Mouse (Mus musculus): Measurements from ENCODE around the gene Tbc1d25.

Gene Tbc1d25

GRCm38 (mm10) chrX:8175504-8176385 is at the start of gene Tbc1d25:
Tbc1d25 (minus strand) TSS chrX:8176181.
- peak; percentile 79 to 83 for DNase-seq

DNA sequence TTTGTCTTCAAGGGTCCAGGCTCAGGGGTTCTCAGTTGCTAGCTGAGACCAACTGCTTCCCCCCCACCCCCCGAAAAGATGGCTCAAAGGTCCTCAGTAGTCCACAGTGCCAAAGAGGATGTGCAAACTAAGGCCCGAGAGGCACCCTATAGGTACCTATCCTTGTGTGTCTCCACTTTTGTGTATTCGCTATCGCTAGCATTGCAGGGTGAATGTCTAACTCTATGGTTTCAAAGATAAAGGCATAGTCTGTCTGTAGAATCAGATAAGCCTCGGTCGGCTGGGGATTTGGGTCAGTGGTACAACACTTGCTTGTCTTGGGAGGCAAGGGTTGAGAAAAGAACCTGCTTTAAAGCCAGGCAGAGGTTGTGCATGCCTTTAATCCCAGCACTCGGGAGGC is 47.5 kb upstream of the Tbc1d25 start:
- DNase-seq: no peak

- DNase-seq: peak; percentile 36 to 55
These were observed 46.9 kb upstream of the Tbc1d25 start for GRCm38 (mm10) chrX:8222678-8223421.

GRCm38 (mm10) chrX:8222296-8222677 is 46.3 kb upstream of the Tbc1d25 start:
- DNase-seq: peak; percentile 51 to 64

GRCm38 (mm10) chrX:8219651-8220050 is 43.7 kb upstream of the Tbc1d25 start:
- no peak for DNase-seq

DNA sequence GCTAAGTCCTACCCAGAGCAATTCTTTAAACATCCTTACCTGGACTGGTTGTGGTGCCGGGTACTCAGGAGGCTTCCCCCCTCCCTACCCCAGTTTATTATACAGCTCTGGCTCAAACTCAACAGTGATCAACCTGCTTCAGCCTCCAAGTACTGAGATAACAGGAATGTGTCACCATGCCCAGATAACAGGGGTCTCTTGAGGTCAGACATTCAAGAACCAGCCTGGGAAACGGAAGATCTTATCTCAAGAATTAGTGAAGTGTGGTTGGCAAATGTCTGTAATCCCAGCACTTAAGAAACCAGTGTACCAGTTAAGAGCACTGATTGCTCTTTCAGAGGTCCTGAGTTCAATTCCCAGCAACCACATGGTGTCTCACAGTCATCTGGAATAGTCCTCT is 42.1 kb upstream of the Tbc1d25 start:
- no peak for DNase-seq

- no peak for DNase-seq
These were observed 41.4 kb upstream of the Tbc1d25 start for GRCm38 (mm10) chrX:8217383-8217782.

- DNase-seq: no peak
These were observed 35.7 kb upstream of the Tbc1d25 start for GRCm38 (mm10) chrX:8211490-8212207.

- no peak for DNase-seq
These were observed 33.7 kb upstream of the Tbc1d25 start for GRCm38 (mm10) chrX:8209720-8210119.

DNA sequence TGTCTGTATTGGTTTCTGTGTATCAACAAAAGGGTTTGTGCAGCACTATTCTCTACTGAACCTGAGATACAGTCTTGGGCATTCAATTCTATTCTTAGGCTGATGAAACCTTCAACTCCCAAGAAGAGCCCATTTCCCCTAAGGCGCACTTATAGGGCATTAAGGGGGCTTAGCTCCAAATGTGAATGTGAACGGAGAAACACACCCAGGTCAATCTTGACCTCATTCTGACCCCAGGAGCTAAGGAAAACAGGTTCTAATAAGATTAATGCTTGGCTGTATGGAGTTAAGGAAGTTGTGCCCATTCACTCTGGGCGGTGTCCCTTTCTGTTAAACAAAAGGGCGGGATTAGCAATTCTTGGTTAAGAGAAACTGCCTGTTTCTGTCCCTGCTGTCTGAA is 31.2 kb upstream of the Tbc1d25 start:
- DNase-seq: no peak

DNA sequence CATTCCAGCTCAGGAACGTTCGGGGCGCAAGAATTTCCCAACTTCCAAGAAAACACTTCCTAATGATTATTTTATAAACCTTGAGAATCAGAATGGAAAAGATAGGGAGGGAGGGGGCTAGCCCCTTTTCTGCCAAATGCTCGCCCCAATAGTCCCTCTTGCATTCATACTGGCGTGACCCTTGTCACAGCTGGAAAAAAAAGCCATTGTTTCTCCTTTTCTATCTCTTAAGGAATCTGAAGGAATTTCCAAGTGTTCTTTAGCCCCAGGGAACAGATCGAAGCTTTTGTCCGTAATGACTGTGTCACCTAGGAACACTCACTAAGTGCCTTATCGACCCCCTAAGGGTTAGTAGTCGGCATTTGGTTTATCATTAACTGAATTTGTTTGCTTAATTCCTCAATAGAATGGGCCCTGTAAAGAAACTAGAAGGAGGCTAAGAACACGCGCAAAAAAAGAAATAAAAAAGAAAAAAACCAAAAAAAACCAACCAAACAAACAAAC is 30.8 kb upstream of the Tbc1d25 start:
- DNase-seq: no peak

GRCm38 (mm10) chrX:8206015-8206693 is 30.2 kb upstream of the Tbc1d25 start, which contains the start of gene Porcn:
Porcn (minus strand) TSS chrX:8206525.
- DNase-seq: peak; percentile 84 to 93

- DNase-seq: peak; percentile 86 to 87
These were observed 29.6 kb upstream of the Tbc1d25 start for GRCm38 (mm10) chrX:8205551-8205950.

- DNase-seq: no peak
These were observed 29.1 kb upstream of the Tbc1d25 start for GRCm38 (mm10) chrX:8205088-8205487.

GRCm38 (mm10) chrX:8204076-8204475 is 28.1 kb upstream of the Tbc1d25 start:
- no peak for DNase-seq

DNA sequence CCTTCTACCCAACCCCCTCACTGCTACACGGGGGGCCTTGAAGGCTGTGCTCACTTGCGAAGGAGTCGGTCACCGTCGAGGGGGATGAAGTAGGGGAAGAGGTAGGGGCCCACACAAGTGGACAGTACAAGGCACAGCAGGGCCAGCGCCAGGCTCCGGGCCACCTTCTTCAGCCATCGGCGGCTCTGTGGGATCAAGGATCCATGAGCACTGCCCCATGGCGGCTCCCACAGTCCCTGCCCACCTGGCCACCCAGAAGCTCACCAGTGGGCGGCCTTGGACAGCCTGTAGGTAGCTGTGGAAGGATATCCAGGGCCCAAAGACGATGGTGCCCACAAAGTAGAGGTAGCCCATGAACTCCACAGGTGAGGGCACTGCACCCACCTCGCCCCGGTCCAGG is 27.1 kb upstream of the Tbc1d25 start:
- DNase-seq: no peak

- no peak for DNase-seq
These were observed 17.4 kb upstream of the Tbc1d25 start, which contains the start of gene Ebp for GRCm38 (mm10) chrX:8193419-8193723. Ebp (minus strand) TSS chrX:8193512.

DNA sequence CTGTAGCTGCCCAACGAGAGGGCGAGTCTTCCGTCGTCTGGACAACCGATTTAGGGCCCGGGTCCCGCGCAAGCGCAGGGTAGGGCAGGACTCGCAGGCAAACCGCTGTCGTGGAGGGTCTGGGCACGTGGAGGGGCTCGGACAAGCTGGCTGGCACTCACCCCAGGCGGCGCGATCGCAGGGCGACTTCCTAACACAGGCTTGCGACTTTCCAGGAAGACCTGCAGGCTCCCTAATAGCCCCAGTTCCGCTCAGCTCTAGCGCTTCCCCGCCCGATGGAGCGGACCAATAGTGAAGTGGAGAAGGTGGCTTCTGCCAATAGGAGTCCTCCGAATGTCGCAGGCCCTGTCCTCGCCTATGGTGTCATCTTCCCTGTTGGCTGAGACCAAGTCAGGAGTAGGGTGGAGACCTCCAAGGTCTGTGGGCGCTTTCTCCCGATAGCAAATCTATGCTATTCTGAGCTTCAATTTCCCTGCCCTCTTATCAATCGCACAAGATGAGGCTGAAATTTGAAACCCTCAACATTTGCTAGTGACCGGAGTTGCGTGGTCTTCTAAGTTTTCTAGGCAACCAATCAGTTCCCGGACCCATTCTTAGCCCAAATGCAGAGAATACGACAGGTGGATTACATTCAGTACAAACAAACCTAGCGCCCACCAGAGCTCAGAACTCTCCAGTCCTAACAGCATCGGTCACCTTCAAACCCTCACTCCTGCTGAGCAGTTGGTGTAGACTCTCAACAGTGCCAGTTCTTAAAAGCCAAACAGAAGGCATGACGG is 16.8 kb upstream of the Tbc1d25 start:
- DNase-seq: peak; percentile 77 to 81

GRCm38 (mm10) chrX:8192126-8192639 is 16.2 kb upstream of the Tbc1d25 start:
- no peak for DNase-seq

DNA sequence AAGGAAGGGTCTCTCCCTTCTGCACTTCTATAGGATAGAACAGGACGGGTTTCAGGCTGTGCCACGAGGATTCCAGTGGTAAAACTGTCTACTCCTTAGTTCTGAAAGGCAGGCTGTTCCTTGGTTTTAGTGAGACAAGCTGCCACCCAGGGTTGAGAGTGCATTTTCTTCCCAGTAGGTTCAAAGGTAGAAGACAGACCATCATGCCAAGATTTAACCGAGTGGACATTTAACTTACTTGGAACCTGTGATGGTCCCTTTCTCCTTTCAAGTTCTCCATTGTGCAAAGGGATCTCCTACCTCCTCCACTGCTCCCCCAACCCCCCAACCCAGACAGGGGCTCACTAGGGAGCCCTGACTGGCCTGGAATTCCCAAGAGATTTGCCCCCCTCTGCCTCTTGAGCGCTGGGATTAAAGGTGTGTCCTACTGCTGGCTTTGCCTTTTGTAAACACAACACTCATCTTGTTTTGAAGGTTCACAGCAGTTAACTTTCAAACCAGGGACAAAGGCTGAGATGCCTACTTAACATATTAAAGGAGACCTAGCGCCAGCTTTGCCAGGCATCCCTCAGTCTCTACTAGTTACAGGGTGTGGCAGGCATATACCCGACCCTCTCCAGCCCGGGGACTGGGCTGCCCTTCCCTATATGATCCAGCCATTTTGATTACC is 7.0 kb upstream of the Tbc1d25 start:
- DNase-seq: no peak

DNA sequence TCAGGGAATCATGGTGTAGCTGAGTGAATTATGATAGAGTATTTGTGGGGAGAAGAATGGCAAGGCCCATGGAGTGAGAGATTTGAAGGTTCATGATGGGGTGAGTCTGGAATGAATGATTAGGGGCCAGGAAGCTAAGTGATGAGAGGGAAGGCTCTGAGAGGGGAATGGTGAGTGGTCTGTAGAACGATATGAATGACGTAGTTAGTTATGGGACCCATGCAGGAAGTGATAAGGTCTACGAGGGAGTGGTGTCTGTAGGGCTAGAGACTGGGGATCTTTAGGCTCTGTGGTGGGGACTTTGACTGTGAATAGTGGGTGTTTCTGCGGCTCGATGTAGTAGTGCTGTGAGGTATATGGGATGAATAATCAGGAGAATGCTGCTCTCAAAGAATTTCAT is 3.7 kb upstream of the Tbc1d25 start:
- DNase-seq: no peak

Data from cerebellum, postnatal 36 days (tissue).